Mouse (Mus musculus): ENCODE measurements around the gene Gab2.
A peak's percentile ranks its signal among the peaks of the same experiment; 100 is the strongest.

GRCm38 (mm10) chr7:97203907-97204306 lies 122.5 kb downstream of the Gab2 start:
- no peak for TF ChIP-seq CTCF (IDR thresholded peaks at IDR 0.05; ENCODE audit: low read depth)
- TF ChIP-seq EP300 (IDR thresholded peaks at IDR 0.05; ENCODE audit: low read depth), result peak; percentile 68; the same call in 1 of the 2 replicates

All from liver, postnatal 0 days (tissue).